Mouse (Mus musculus) cortical plate, adult 2 months (tissue): Measurements from ENCODE around the gene Rbm24. TPM values are rescaled to one million over a fixed set of nuclear protein-coding genes. Genes with fewer than 3 reads are reported as not detected.

Experiments used
- H3K27ac ChIP-seq: fragments of 200-500 bp; 2 replicates; pipeline ENCODE4 v1.5.1; 2012; ENCODE audit warnings: low read length, control low read depth, inconsistent platforms; ENCODE audit not compliant: insufficient read depth
- H3K4me1 ChIP-seq: fragments of 200-500 bp; 2 replicates; pipeline ENCODE4 v1.6.1; 2011; ENCODE audit warnings: low read length; ENCODE audit not compliant: control insufficient read depth, insufficient read depth
- H3K4me3 ChIP-seq: fragments of 200-500 bp; 2 replicates; pipeline ENCODE4 v1.5.1; 2011; ENCODE audit warnings: mild to moderate bottlenecking, low read length, control low read depth; ENCODE audit not compliant: insufficient read depth
- CTCF ChIP-seq: fragments of 200-500 bp; IDR thresholded peaks from 2 replicates; pipeline ENCODE4 v1.5.1; 2011; ENCODE audit warnings: mild to moderate bottlenecking, control low read depth, low read length; ENCODE audit not compliant: insufficient read depth; ENCODE audit errors: extremely low read depth
- POLR2A ChIP-seq: fragments of 200-500 bp; IDR thresholded peaks from 2 replicates; pipeline ENCODE4 v1.6.1; 2011; ENCODE audit warnings: mild to moderate bottlenecking, low read length, control low read depth; ENCODE audit not compliant: insufficient read depth; ENCODE audit errors: extremely low read depth
- polyA plus RNA-seq: library from polyadenylated mRNA; depleted of rRNA; stranded (reverse); fragments of >200 nt; gene quantifications from 2 replicates; pipeline ENCODE4 v1.2.3, GENCODE M21; 2012

Gene Rbm24
- polyA plus RNA-seq, 1 experiment: 16.5 TPM

DNA sequence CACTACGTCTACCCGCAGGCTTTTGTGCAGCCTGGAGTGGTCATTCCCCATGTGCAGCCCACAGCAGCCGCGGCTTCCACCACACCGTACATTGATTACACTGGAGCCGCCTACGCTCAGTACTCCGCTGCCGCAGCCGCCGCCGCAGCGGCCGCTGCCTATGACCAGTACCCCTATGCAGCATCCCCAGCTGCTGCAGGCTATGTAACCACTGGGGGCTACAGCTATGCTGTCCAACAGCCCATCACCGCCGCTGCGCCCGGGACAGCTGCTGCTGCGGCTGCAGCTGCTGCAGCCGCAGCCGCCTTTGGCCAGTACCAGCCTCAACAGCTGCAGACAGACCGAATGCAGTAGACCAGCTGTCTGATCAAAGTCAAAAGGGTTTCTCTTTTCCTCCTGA is 10.7 kb downstream of the Rbm24 start:
- no peak overlapping the region for H3K27ac ChIP-seq
- TF ChIP-seq POLR2A (no peak), CTCF (no peak)
- no peak overlapping the region for H3K4me3 ChIP-seq
- peaks cover 3% of the 10 kb centered on the region for H3K4me1 ChIP-seq

DNA sequence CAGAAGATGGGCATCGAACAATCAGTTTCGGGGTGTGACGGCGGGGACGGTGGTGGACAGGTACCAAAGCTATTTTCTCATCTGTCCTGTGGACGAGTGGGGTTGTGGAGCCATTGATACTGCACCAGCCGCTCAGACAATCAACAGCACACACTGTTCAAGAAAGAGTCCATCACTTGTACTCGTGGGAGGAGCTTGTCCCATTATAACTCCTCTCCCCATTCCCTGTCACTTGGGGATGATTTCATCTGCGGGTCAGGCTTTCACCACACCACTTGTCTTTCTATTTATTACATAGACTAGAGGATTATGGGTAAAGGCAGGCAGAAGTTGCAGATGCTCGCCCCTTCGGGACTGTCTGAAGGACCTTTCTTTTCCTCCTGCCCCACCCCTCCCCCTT is 11.6 kb downstream of the Rbm24 start:
- TF ChIP-seq CTCF (no peak), POLR2A (no peak)
- H3K4me1 ChIP-seq: peaks cover 3% of the 10 kb centered on the region
- no peak overlapping the region for H3K4me3 ChIP-seq
- H3K27ac ChIP-seq: no peak overlapping the region

- peaks cover 3% of the 10 kb centered on the region; the same call in 1 of the 2 replicates for H3K4me1 ChIP-seq
- no peak overlapping the region for H3K4me3 ChIP-seq
- H3K27ac ChIP-seq: no peak overlapping the region
- TF ChIP-seq CTCF (no peak), POLR2A (no peak)
Measured at GRCm38 (mm10) chr13:46433880-46434560, 15.8 kb downstream of the Rbm24 start.

- no peak overlapping the region for H3K4me3 ChIP-seq
- peak overlapping the region; percentile 29 for H3K27ac ChIP-seq
- TF ChIP-seq POLR2A (no peak), CTCF (no peak)
- H3K4me1 ChIP-seq: peaks cover 5% of the 10 kb centered on the region; the same call in 1 of the 2 replicates
Measured at GRCm38 (mm10) chr13:46438960-46439359, 20.7 kb downstream of the Rbm24 start.

GRCm38 (mm10) chr13:46444021-46444420 is 25.8 kb downstream of the Rbm24 start:
- Histone ChIP-seq H3K27ac (no peak overlapping the region), H3K4me1 (0 out of 2 replicates have a peak, but pooled peaks cover 2% of the 10 kb centered on the region), H3K4me3 (no peak overlapping the region)
- TF ChIP-seq CTCF: no peak
- TF ChIP-seq POLR2A: no peak

- no peak overlapping the region for H3K4me3 ChIP-seq
- H3K4me1 ChIP-seq: no peaks in the 10 kb centered on the region
- H3K27ac ChIP-seq: no peak overlapping the region
- TF ChIP-seq CTCF: no peak
- no peak for TF ChIP-seq POLR2A
Measured at GRCm38 (mm10) chr13:46446062-46446461, 27.8 kb downstream of the Rbm24 start.

DNA sequence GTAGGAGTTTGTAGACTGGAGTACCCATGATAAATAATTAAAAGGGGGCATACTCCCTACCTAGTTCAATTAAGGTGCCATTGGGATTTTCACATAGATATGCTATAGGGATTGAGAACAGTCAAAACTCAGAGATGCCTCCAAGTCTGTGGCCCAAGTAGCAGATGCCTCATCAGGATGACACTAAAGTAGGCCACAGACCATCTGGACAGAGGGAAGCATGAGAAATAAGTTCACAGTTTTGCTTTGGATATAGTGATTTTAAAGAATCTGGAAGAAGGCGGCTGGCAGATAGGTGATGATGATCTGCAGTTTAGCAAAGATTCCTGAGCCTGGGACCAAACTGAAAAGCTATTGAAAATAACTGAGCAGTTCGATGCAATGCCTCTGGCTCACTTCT is 30.0 kb downstream of the Rbm24 start:
- Histone ChIP-seq H3K27ac (no peak overlapping the region), H3K4me3 (no peak overlapping the region), H3K4me1 (no peaks in the 10 kb centered on the region)
- no peak for TF ChIP-seq CTCF
- no peak for TF ChIP-seq POLR2A

- Histone ChIP-seq H3K27ac (no peak overlapping the region), H3K4me3 (no peak overlapping the region), H3K4me1 (no peaks in the 10 kb centered on the region)
- TF ChIP-seq CTCF: no peak
- TF ChIP-seq POLR2A: no peak
Measured at GRCm38 (mm10) chr13:46449955-46450354, 31.7 kb downstream of the Rbm24 start.

DNA sequence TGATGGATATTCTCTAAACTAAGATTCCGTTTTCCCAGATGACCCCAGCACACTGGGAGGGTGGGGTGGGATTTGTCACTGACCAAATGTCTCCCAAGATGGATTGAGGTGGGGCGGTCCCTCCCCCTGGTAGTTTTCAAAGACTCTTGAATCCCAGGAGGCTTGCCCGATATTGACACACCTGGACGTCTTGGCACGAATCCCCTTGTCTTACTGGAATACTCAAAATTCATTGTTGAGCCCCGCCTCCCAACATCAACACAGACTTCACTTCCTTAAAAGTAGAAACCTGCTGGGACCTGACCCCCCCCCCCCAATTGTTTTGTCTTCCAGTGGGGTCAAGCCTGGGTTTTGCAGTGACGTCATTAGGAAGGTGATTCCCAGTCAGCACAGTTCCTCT is 32.4 kb downstream of the Rbm24 start:
- Histone ChIP-seq H3K4me3 (no peak overlapping the region), H3K4me1 (no peaks in the 10 kb centered on the region), H3K27ac (no peak overlapping the region)
- TF ChIP-seq CTCF: no peak
- no peak for TF ChIP-seq POLR2A

DNA sequence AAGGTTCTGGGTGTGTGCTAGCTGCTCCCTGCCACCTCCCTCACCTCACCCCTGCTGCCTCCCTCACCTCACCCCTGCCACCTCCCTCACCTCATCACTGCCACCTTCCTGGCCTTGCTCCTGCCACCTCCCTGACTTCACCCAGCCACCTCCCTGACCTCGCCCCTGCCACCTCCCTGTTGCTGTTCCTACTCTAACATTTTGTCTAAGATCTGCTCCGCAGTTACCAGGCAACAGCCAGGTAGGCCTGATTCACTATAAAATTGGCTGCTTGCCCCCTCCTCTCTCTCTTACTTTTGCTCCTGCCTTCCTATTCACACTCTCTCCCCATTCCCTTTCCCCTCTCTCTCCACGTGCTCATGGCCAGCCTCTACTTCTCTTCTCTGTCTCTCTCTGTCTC is 33.3 kb downstream of the Rbm24 start:
- no peak for TF ChIP-seq POLR2A
- no peak overlapping the region for H3K27ac ChIP-seq
- no peak overlapping the region for H3K4me3 ChIP-seq
- no peaks in the 10 kb centered on the region for H3K4me1 ChIP-seq

- Histone ChIP-seq H3K27ac (no peak overlapping the region), H3K4me1 (peaks cover 2% of the 10 kb centered on the region; the same call in 1 of the 2 replicates), H3K4me3 (no peak overlapping the region)
- TF ChIP-seq CTCF (no peak), POLR2A (no peak)
Measured at GRCm38 (mm10) chr13:46459546-46459945, 41.3 kb downstream of the Rbm24 start.
